Mouse (Mus musculus) CD8-positive naive resting alpha-beta T cell, adult 57 days (primary cell): ENCODE data around the gene Gm27021. TPM values are rescaled to one million over a fixed set of nuclear protein-coding genes. Genes with fewer than 3 reads are reported as not detected.

Source experiments
- total RNA-seq: library from RNA; stranded (reverse); gene quantifications from one replicate; pipeline ENCODE4 v1.2.4, GENCODE M21; 2023

The Gm27021 gene
- total RNA-seq: not detected

GRCm38 (mm10) chr8:120667561-120668373 is at the start of gene Gm27021, which contains the start of gene Cox4i1:
Gene Gm27021 (minus strand): TSS chr8:120668079.
Gene Cox4i1 (plus strand): TSS chr8:120668222.

GRCm38 (mm10) chr8:120668374-120668905 is 561 bp upstream of the Gm27021 start, which contains the start of gene Emc8:
Gene Emc8 (minus strand): TSS chr8:120668573.

GRCm38 (mm10) chr8:120647532-120647931 is 20.3 kb downstream of the Gm27021 start, which contains the start of gene 1190005I06Rik:
Gene 1190005I06Rik (minus strand): TSS chr8:120647632.

GRCm38 (mm10) chr8:120588908-120589771 is 78.7 kb downstream of the Gm27021 start, which contains the start of gene Gins2:
Gene Gins2 (minus strand): TSS chr8:120589304.

Other genes starting within 250 kb of the Gm27021 start
- 1.7 TPM for gene Gins2, start 78.8 kb downstream of the Gm27021 start, total RNA-seq
- gene 1190005I06Rik, start 20.4 kb downstream of the Gm27021 start, total RNA-seq: not detected
- gene Cox4i1, start 143 bp upstream of the Gm27021 start, total RNA-seq: 412 TPM
- gene Emc8, start 494 bp upstream of the Gm27021 start, total RNA-seq: 29.9 TPM
- 34.8 TPM for gene Irf8, start 68.3 kb upstream of the Gm27021 start, total RNA-seq